Mouse (Mus musculus) forebrain, embryonic 16.5 days (tissue): ENCODE results near the gene Gsx2. TPM values are rescaled to one million over a fixed set of nuclear protein-coding genes. Genes with fewer than 3 reads are reported as not detected.

Experiments used
- ATAC-seq: fragments of 200-750 bp; cut with Nextera tagmentation; 2 replicates; pipeline ENCODE4 v1.8.0; 2017; ENCODE audit warnings: mild to moderate bottlenecking, moderate library complexity
- H3K27ac ChIP-seq: fragments of 300-500 bp; sonication (generic); 2 replicates; pipeline ENCODE4 v1.5.1; 2014; ENCODE audit warnings: low read length, control low read depth
- H3K27me3 ChIP-seq: fragments of 300-500 bp; sonication (generic); replicated peaks from 2 replicates; pipeline ENCODE4 v1.6.1; 2014; ENCODE audit warnings: low read length; ENCODE audit not compliant: control insufficient read depth, insufficient read depth
- H3K36me3 ChIP-seq: fragments of 300-500 bp; sonication (generic); 2 replicates; pipeline ENCODE4 v1.6.1; 2014; ENCODE audit not compliant: control insufficient read depth, insufficient read depth
- H3K4me1 ChIP-seq: fragments of 300-500 bp; sonication (generic); replicated peaks from 2 replicates; pipeline ENCODE4 v1.6.1; 2014; ENCODE audit warnings: low read length; ENCODE audit not compliant: control insufficient read depth, insufficient read depth
- H3K4me2 ChIP-seq: fragments of 300-500 bp; sonication (generic); 2 replicates; pipeline ENCODE4 v1.6.1; 2014; ENCODE audit warnings: mild to moderate bottlenecking, low read length, control low read depth
- H3K4me3 ChIP-seq: fragments of 300-500 bp; sonication (generic); replicated peaks from 2 replicates; pipeline ENCODE4 v1.5.1; 2014; ENCODE audit warnings: mild to moderate bottlenecking, low read length, control low read depth
- H3K9ac ChIP-seq: fragments of 300-500 bp; sonication (generic); replicated peaks from 2 replicates; pipeline ENCODE4 v1.6.1; 2014; ENCODE audit warnings: low read depth, low read length, control low read depth
- H3K9me3 ChIP-seq: fragments of 300-500 bp; sonication (generic); 2 replicates; pipeline ENCODE4 v1.6.1; 2016; ENCODE audit warnings: low read length; ENCODE audit not compliant: control insufficient read depth
- WGBS: fragments of 180-500 bp; shearing (Covaris S2); extraction: QIAGEN DNeasy Blood & Tissue Kit; methylation state at CpG from one replicate; pipeline ENCODE4 v1.1.7; 2014; 5-methylcytosine and 5-hydroxymethylcytosine counted together
- polyA plus RNA-seq: library from polyadenylated mRNA; unstranded; fragments of >200 nt; fragmentation: Nextera tagmentation; extraction: Ambion mirVana; gene quantifications from 2 replicates; pipeline ENCODE4 v1.2.1, GENCODE M21; 2015

Gsx2 gene
- polyA plus RNA-seq, 1 experiment from 2014 or later: 3.3 TPM

GRCm38 (mm10) chr5:75074132-75074531 lies 1.3 kb upstream of the Gsx2 start:
- peaks cover 33% of the 10 kb centered on the region for H3K4me1 ChIP-seq
- no peak overlapping the region for H3K4me2 ChIP-seq

GRCm38 (mm10) chr5:75074537-75075382 lies 641 bp upstream of the Gsx2 start:
- WGBS: 11% methylated on average over 15 of the region's 15 CpGs
- Histone ChIP-seq H3K27ac (no peak overlapping the region), H3K9ac (no peak overlapping the region), H3K4me1 (peaks cover 33% of the 10 kb centered on the region), H3K27me3 (peaks cover 63% of the 10 kb centered on the region), H3K4me3 (peak overlapping the region; percentile 50), H3K4me2 (peak overlapping the region; percentile 67), H3K9me3 (no peaks in the 10 kb centered on the region), H3K36me3 (no peaks in the 10 kb centered on the region)
- ATAC-seq: no peak

More at GRCm38 (mm10) chr5:75074132-75074531, 1.3 kb upstream of the Gsx2 start:
- H3K27me3 ChIP-seq: peaks cover 60% of the 10 kb centered on the region
- H3K9ac ChIP-seq: no peak overlapping the region
- H3K9me3 ChIP-seq: no peaks in the 10 kb centered on the region
- no peak for ATAC-seq
- WGBS: 10% methylated on average over 4 of the region's 4 CpGs
- no peak overlapping the region for H3K4me3 ChIP-seq
- H3K36me3 ChIP-seq: no peaks in the 10 kb centered on the region
- no peak overlapping the region for H3K27ac ChIP-seq

- Histone ChIP-seq H3K4me1 (peaks cover 19% of the 10 kb centered on the region), H3K4me3 (peak overlapping the region; percentile 50), H3K36me3 (no peaks in the 10 kb centered on the region), H3K27ac (no peak overlapping the region), H3K4me2 (peak overlapping the region; percentile 67), H3K9ac (peak overlapping the region; percentile 54), H3K27me3 (peaks cover 72% of the 10 kb centered on the region), H3K9me3 (no peaks in the 10 kb centered on the region)
- no peak for ATAC-seq
- WGBS: 2% methylated on average over 17 of the region's 17 CpGs
Observed at GRCm38 (mm10) chr5:75076326-75077050, 1.1 kb downstream of the Gsx2 start.

GRCm38 (mm10) chr5:75077051-75077380 lies 1.6 kb downstream of the Gsx2 start:
- no peak for ATAC-seq
- Histone ChIP-seq H3K9ac (0 out of 2 replicates have a peak overlapping the region, but pooled peaks have one; percentile 11), H3K4me2 (peak overlapping the region; percentile 67), H3K27me3 (peaks cover 72% of the 10 kb centered on the region), H3K4me1 (peaks cover 15% of the 10 kb centered on the region), H3K27ac (no peak overlapping the region), H3K36me3 (no peaks in the 10 kb centered on the region), H3K9me3 (no peaks in the 10 kb centered on the region), H3K4me3 (peak overlapping the region; percentile 50)
- under 1% methylated on average over 19 of the region's 19 CpGs for whole genome bisulfite sequencing

GRCm38 (mm10) chr5:75079564-75079963 lies 4.2 kb downstream of the Gsx2 start:
- Histone ChIP-seq H3K4me1 (peaks cover 34% of the 10 kb centered on the region), H3K4me2 (no peak overlapping the region), H3K9me3 (no peaks in the 10 kb centered on the region), H3K36me3 (no peaks in the 10 kb centered on the region), H3K27ac (no peak overlapping the region), H3K4me3 (no peak overlapping the region), H3K9ac (no peak overlapping the region), H3K27me3 (peaks cover 63% of the 10 kb centered on the region)
- 6% methylated on average over 7 of the region's 7 CpGs for WGBS
- ATAC-seq: no peak

- peaks cover 29% of the 10 kb centered on the region for H3K4me1 ChIP-seq
- H3K27me3 ChIP-seq: peaks cover 65% of the 10 kb centered on the region
- peak; percentile 29 for ATAC-seq
- H3K36me3 ChIP-seq: no peaks in the 10 kb centered on the region
- peak overlapping the region; percentile 31 for H3K4me2 ChIP-seq
- whole genome bisulfite sequencing: 4% methylated on average over 6 of the region's 6 CpGs
- no peak overlapping the region for H3K27ac ChIP-seq
- no peak overlapping the region for H3K9ac ChIP-seq
- no peaks in the 10 kb centered on the region for H3K9me3 ChIP-seq
- H3K4me3 ChIP-seq: no peak overlapping the region
Observed at GRCm38 (mm10) chr5:75082439-75082838, 7.0 kb downstream of the Gsx2 start.

GRCm38 (mm10) chr5:75083061-75083460 lies 7.7 kb downstream of the Gsx2 start:
- Histone ChIP-seq H3K9me3 (no peaks in the 10 kb centered on the region), H3K27ac (no peak overlapping the region; the same call in 1 of the 2 replicates), H3K4me3 (no peak overlapping the region), H3K4me2 (peak overlapping the region; percentile 31), H3K9ac (no peak overlapping the region), H3K36me3 (no peaks in the 10 kb centered on the region), H3K27me3 (peaks cover 62% of the 10 kb centered on the region), H3K4me1 (peaks cover 29% of the 10 kb centered on the region)
- ATAC-seq: no peak
- WGBS: under 1% methylated on average over 14 of the region's 14 CpGs

GRCm38 (mm10) chr5:75083591-75084392 lies 8.4 kb downstream of the Gsx2 start:
- Histone ChIP-seq H3K27me3 (peaks cover 61% of the 10 kb centered on the region), H3K4me2 (peak overlapping the region; percentile 32), H3K9me3 (no peaks in the 10 kb centered on the region), H3K36me3 (no peaks in the 10 kb centered on the region), H3K9ac (no peak overlapping the region), H3K27ac (no peak overlapping the region), H3K4me1 (peaks cover 29% of the 10 kb centered on the region), H3K4me3 (no peak overlapping the region)
- no peak for ATAC-seq
- WGBS: under 1% methylated on average over 27 of the region's 27 CpGs
